Comparison of ENCODE assay signal across 10 mouse cellular contexts in genomic region chr1:34103176-34103575, GRCm38 (mm10).
DNase-seq lines count a peak whose midpoint lies in the region; ATAC-seq and TF ChIP-seq lines count a peak whose summit lies in the region.
"Had no signal": no experiment of that assay in that cellular context is flagged by ENCODE, and none has a peak within 500 bp of the region (broad histone marks: within the 10 kb centered on the region; RNA-seq: fewer than 3 reads in every experiment).

No protein-coding gene starts in this region.

- H3K9me3 ChIP-seq in forebrain, embryonic 13.5 days (replicated peaks), result no peaks in the 10 kb centered on the region
- no peaks in the 10 kb centered on the region for H3K9me3 ChIP-seq in forebrain, embryonic 15.5 days
- H3K9me3 ChIP-seq in heart, postnatal 0 days (replicated peaks; ENCODE audit: control insufficient read depth, low read length), result no peaks in the 10 kb centered on the region

- no peak overlapping the region for H3K27ac ChIP-seq in forebrain, embryonic 13.5 days
- no peak overlapping the region for H3K27ac ChIP-seq in forebrain, embryonic 15.5 days (replicated peaks)
- peak overlapping the region; percentile 86 for H3K27ac ChIP-seq in kidney, adult 2 months (ENCODE audit: insufficient read depth, low read depth, low read length)
- peak overlapping the region; percentile 64 for H3K27ac ChIP-seq in heart, postnatal 0 days (ENCODE audit: low read depth)

- no peaks in the 10 kb centered on the region for H3K36me3 ChIP-seq in forebrain, embryonic 13.5 days (ENCODE audit: poor library complexity, severe bottlenecking)
- H3K36me3 ChIP-seq in forebrain, embryonic 15.5 days, result no peaks in the 10 kb centered on the region
- no peaks in the 10 kb centered on the region for H3K36me3 ChIP-seq in kidney, adult 2 months (ENCODE audit: control insufficient read depth, insufficient read depth, low read length)
- H3K36me3 ChIP-seq in heart, postnatal 0 days (replicated peaks; ENCODE audit: control insufficient read depth, insufficient read depth, low read length), result no peaks in the 10 kb centered on the region

- no peak overlapping the region for H3K4me3 ChIP-seq in forebrain, embryonic 13.5 days
- H3K4me3 ChIP-seq in forebrain, embryonic 15.5 days, result no peak overlapping the region
- no peak overlapping the region for H3K4me3 ChIP-seq in kidney, adult 2 months (ENCODE audit: insufficient read depth, low read depth, low read length)
- H3K4me3 ChIP-seq in heart, postnatal 0 days (ENCODE audit: low read depth, low read length), result no peak overlapping the region

- no peaks in the 10 kb centered on the region for H3K27me3 ChIP-seq in forebrain, embryonic 13.5 days
- H3K27me3 ChIP-seq in forebrain, embryonic 15.5 days, result no peaks in the 10 kb centered on the region
- no peaks in the 10 kb centered on the region for H3K27me3 ChIP-seq in kidney, adult 2 months (replicated peaks; ENCODE audit: control insufficient read depth, insufficient read depth, low read length)
- H3K27me3 ChIP-seq in heart, postnatal 0 days (ENCODE audit: control insufficient read depth, insufficient read depth, low read length), result no peaks in the 10 kb centered on the region

- 56% methylated on average over 3 of the region's 3 CpGs for WGBS in forebrain, embryonic 13.5 days
- WGBS in forebrain, embryonic 15.5 days, result 54% methylated on average over 3 of the region's 3 CpGs
- WGBS in kidney, adult 2 months, result 75% methylated on average over 3 of the region's 3 CpGs
- WGBS in heart, postnatal 0 days, result 78% methylated on average over 3 of the region's 3 CpGs

- DNase-seq in kidney, adult 2 months, result no peak
- DNase-seq in kidney, postnatal 25 days, result no peak
- DNase-seq in ES-CJ7 (ENCODE audit: low read depth, low spot score), result peak; percentile 98
- DNase-seq in heart, postnatal 0 days (ENCODE audit: low spot score), result no peak
- no peak for DNase-seq in frontal cortex, postnatal 14 days (ENCODE audit: low spot score in 2 of 2)
- DNase-seq in lung, postnatal 10 days, result no peak
- DNase-seq: cerebellum, adult 8-10 months; right cerebral cortex, postnatal 4 days had no signal

- peak overlapping the region; percentile 41 for H3K4me2 ChIP-seq in forebrain, embryonic 13.5 days
- no peak overlapping the region for H3K4me2 ChIP-seq in forebrain, embryonic 15.5 days (replicated peaks)
- H3K4me2 ChIP-seq in heart, postnatal 0 days (ENCODE audit: low read depth, low read length), result 0 out of 2 replicates have a peak overlapping the region, but pooled peaks have one; percentile 16

- H3K4me1 ChIP-seq in forebrain, embryonic 13.5 days, result peaks cover 43% of the 10 kb centered on the region
- H3K4me1 ChIP-seq in forebrain, embryonic 15.5 days, result peaks cover 38% of the 10 kb centered on the region
- no peaks in the 10 kb centered on the region; the same call in 1 of the 2 replicates for H3K4me1 ChIP-seq in kidney, adult 2 months (ENCODE audit: control insufficient read depth, insufficient read depth, low read length)
- peaks cover 21% of the 10 kb centered on the region for H3K4me1 ChIP-seq in heart, postnatal 0 days (ENCODE audit: control insufficient read depth, insufficient read depth)

- no peak for TF ChIP-seq POLR2A in kidney, adult 2 months (IDR thresholded peaks at IDR 0.05; ENCODE audit: low read depth, low read length)

- no peak overlapping the region for H3K9ac ChIP-seq in forebrain, embryonic 13.5 days
- no peak overlapping the region for H3K9ac ChIP-seq in forebrain, embryonic 15.5 days (replicated peaks)
- H3K9ac ChIP-seq in heart, postnatal 0 days (replicated peaks; ENCODE audit: low read depth, low read length), result no peak overlapping the region

- no peak for TF ChIP-seq EP300 in heart, postnatal 0 days (IDR thresholded peaks at IDR 0.05; ENCODE audit: low read depth)

- no peak for TF ChIP-seq CTCF in kidney, adult 2 months (conservative IDR thresholded peaks at IDR 0.05; ENCODE audit: insufficient read depth, insufficient read length, low read depth, low read length)
- no peak for TF ChIP-seq CTCF in heart, postnatal 0 days (IDR thresholded peaks at IDR 0.05; ENCODE audit: low read depth)

- no peak for ATAC-seq in forebrain, embryonic 13.5 days
- ATAC-seq in forebrain, embryonic 15.5 days (replicated peaks), result no peak
- no peak for ATAC-seq in heart, postnatal 0 days (ENCODE audit: insufficient read depth, low read depth)

Comparison
In these comparisons a context has a peak if more than half of its experiments do, and no peak if none do; other contexts are left out.
1. H3K27ac ChIP-seq: peak in kidney, adult 2 months (single experiment) and heart, postnatal 0 days (single experiment); none in forebrain, embryonic 13.5 days (single experiment) and forebrain, embryonic 15.5 days (single experiment).